Mouse (Mus musculus) lung, adult 18-20 months (tissue): ENCODE data around the gene Atp6ap1l.

Experiments
- DNase-seq, 2 experiments: peaks; one replicate each; pipeline ENCODE4 v3.0.0; 2022; ENCODE audit warnings: mixed read lengths in 2 of 2

The Atp6ap1l gene

DNA sequence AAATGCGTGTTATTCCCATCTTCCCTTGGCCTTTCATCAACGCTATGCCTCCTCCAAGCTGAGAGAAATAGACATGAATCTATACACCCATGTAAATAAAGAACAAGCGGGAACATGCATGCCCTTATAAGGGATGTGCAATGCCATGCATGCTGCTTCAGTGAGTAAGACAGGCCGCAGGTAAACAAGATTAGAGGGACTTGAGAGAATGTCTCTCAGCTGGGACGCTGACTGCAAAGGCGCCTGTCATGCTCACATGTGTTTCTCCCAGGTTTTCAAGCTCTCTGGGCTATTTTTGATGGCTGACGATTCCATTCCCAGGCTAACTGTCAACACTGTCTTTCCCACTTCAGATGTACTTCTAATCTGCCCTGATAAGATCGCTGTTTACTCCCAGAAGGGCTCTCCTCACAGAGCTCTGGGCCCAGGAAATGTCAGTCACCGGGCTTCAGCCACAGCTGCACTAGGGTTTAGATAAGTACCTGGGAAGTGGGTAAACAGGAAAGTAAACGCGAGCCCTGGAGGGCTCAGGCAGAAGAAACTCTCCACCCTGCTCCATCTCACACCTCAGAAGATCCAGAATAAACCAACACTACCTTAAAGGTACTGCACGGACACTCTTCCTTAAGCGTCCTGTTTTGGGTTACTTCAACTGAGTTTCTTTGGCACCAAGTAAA is 19.2 kb downstream of the Atp6ap1l start:
- peak; percentile 14 to 21 for DNase-seq

GRCm38 (mm10) chr13:90881727-90882429 is 23.3 kb downstream of the Atp6ap1l start:
- no peak for DNase-seq

DNA sequence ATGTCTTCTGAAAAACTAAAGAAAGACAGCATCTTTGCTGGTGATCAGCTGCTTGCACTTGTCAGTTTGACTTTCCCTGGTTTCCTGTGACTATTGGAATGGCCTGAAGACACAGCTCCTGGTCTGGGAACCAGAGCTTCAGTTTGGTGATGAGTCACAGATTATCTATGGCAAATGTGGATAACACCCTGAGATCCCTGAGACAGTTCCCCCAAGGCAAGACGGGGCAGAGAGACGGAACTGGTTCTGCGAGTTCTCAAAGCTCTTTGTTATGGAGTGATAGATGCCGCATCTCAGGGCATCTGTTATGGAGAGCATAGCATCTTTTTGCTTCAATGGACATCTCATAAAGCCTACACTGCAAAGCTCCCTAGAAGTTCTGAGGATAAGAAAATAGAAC is 33.6 kb downstream of the Atp6ap1l start:
- no peak for DNase-seq

- no peak for DNase-seq
Observed at GRCm38 (mm10) chr13:90869157-90869556, 36.0 kb downstream of the Atp6ap1l start.

DNA sequence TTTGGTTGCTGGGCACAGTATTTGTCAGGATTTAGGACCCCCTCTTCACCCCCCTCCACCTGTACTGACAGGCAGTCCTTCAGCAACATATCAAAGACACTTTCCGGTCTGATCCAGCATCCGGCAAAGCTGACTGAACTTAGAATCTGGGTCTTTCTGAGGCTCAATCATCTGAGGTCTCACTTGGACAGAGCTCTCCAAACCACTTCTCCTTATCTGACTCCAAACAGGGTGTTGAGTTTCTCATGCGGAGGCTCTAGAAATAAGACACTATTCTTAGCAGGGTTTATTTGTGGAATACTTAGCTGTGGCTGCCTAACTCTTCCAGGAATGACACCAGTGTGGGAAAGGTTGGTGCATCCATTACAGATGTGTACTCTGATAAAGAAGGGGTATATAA is 43.0 kb downstream of the Atp6ap1l start:
- DNase-seq = no peak

- DNase-seq = no peak
Observed at GRCm38 (mm10) chr13:90860888-90861431, 44.2 kb downstream of the Atp6ap1l start.

GRCm38 (mm10) chr13:90852727-90853630 is 52.2 kb downstream of the Atp6ap1l start:
- DNase-seq = no peak

- no peak for DNase-seq
Observed at GRCm38 (mm10) chr13:90851795-90852194, 53.4 kb downstream of the Atp6ap1l start.

GRCm38 (mm10) chr13:90844191-90844590 is 61.0 kb downstream of the Atp6ap1l start:
- DNase-seq = no peak

GRCm38 (mm10) chr13:90843412-90843811 is 61.7 kb downstream of the Atp6ap1l start:
- DNase-seq = no peak

- DNase-seq = no peak
Observed at GRCm38 (mm10) chr13:90841213-90841553, 64.0 kb downstream of the Atp6ap1l start.

DNA sequence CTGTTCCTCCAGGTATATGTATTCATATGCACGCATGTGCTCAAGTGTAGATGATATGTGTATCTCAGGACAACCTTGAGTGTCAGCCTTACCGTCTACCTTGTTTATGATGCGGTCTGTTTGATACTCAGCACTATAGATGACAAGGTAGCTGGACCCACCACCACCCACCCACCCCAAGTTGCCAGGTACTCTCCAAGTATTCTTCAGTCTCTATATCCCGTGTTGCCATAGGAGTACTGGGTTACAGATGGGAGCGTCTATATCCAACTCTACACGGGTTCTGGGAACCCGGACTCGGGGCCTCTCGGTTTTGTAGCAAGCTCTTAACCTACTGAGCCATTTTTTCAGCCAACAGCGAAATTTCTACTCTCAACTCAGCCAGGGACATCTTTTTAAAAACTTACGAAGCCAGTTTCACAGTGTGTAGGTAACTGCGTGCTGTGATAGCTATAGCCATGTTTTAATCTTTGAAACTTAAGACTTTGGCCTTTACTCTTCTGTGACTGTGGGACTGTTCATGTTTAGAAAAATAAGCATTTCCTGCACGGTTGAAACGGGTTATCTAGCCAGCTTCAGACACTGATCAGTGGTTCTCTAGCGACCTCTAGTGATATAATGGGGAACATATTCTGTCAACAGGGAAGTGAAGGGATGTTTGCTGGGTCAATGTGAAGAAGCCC is 64.5 kb downstream of the Atp6ap1l start:
- DNase-seq = peak in 1 of 2 experiments; percentile 18

- no peak for DNase-seq
Observed at GRCm38 (mm10) chr13:90833641-90834207, 71.4 kb downstream of the Atp6ap1l start.
